Mouse (Mus musculus): ENCODE results near the gene Hes2.

The Hes2 gene

GRCm38 (mm10) chr4:152132772-152133169 lies 25.9 kb upstream of the Hes2 start:
- no peak for DNase-seq

- DNase-seq, result no peak
These were observed 25.5 kb upstream of the Hes2 start for GRCm38 (mm10) chr4:152133213-152133612.

GRCm38 (mm10) chr4:152134507-152134906 lies 24.2 kb upstream of the Hes2 start:
- DNase-seq, result no peak

- no peak for DNase-seq
These were observed 23.3 kb upstream of the Hes2 start for GRCm38 (mm10) chr4:152135363-152135762.

GRCm38 (mm10) chr4:152136112-152136875 lies 22.4 kb upstream of the Hes2 start:
- DNase-seq, result no peak

GRCm38 (mm10) chr4:152136876-152137250 lies 21.8 kb upstream of the Hes2 start:
- DNase-seq, result no peak

- DNase-seq, result peak; percentile 87
These were observed 20.0 kb upstream of the Hes2 start for GRCm38 (mm10) chr4:152138497-152139260.

- DNase-seq, result peak; percentile 71
These were observed 18.2 kb upstream of the Hes2 start for GRCm38 (mm10) chr4:152140441-152140840.

- DNase-seq, result no peak
These were observed 17.0 kb upstream of the Hes2 start for GRCm38 (mm10) chr4:152141521-152142135.

- DNase-seq, result no peak
These were observed 15.0 kb upstream of the Hes2 start for GRCm38 (mm10) chr4:152143632-152144031.

- no peak for DNase-seq
These were observed 13.2 kb upstream of the Hes2 start for GRCm38 (mm10) chr4:152145473-152145872.

GRCm38 (mm10) chr4:152146033-152146827 lies 12.4 kb upstream of the Hes2 start:
- no peak for DNase-seq

GRCm38 (mm10) chr4:152150546-152150945 lies 8.1 kb upstream of the Hes2 start:
- DNase-seq, result no peak

- DNase-seq, result no peak
These were observed 7.2 kb upstream of the Hes2 start for GRCm38 (mm10) chr4:152151451-152151965.

- DNase-seq, result no peak
These were observed 6.6 kb upstream of the Hes2 start, which contains the start of gene Espn for GRCm38 (mm10) chr4:152151966-152152544. TSS of gene Espn (minus strand) at chr4:152152371.

- peak; percentile 74 for DNase-seq
These were observed 4.9 kb upstream of the Hes2 start for GRCm38 (mm10) chr4:152153771-152154177.

GRCm38 (mm10) chr4:152155019-152155418 lies 3.6 kb upstream of the Hes2 start:
- DNase-seq, result no peak

GRCm38 (mm10) chr4:152157779-152158584 lies 685 bp upstream of the Hes2 start:
- DNase-seq, result no peak

- no peak for DNase-seq
These were observed 615 bp downstream of the Hes2 start for GRCm38 (mm10) chr4:152159285-152159678.

GRCm38 (mm10) chr4:152160748-152161147 lies 2.1 kb downstream of the Hes2 start:
- peak; percentile 87 for DNase-seq

GRCm38 (mm10) chr4:152161601-152162000 lies 2.9 kb downstream of the Hes2 start:
- DNase-seq, result peak; percentile 71

All from kidney, adult 11 months (tissue).